Mouse (Mus musculus): ENCODE measurements at regions not wholly inside any gene's neighbourhood (a gene's known extent, or its start where the extent isn't known, plus 50 kb on each side); places are given as distances from the start of the nearest gene placed in this dataset.
A peak's percentile ranks its signal among the peaks of the same experiment; 100 is the strongest.

- no peak for DNase-seq (ENCODE audit: low spot score in 2 of 2)
Measured at GRCm38 (mm10) chr2:45751746-45752145, 634.6 kb upstream of the Zeb2 start.

- no peak for DNase-seq (ENCODE audit: low spot score in 2 of 2)
Measured at GRCm38 (mm10) chr2:45749379-45749778, 632.2 kb upstream of the Zeb2 start.

GRCm38 (mm10) chr2:45747263-45748236, 630.4 kb upstream of the Zeb2 start:
- no peak for DNase-seq (ENCODE audit: low spot score in 2 of 2)

- DNase-seq (ENCODE audit: low spot score in 2 of 2) = no peak
Measured at GRCm38 (mm10) chr2:45746606-45747005, 629.4 kb upstream of the Zeb2 start.

GRCm38 (mm10) chr2:45736278-45736677, 619.1 kb upstream of the Zeb2 start:
- no peak for DNase-seq (ENCODE audit: low spot score in 2 of 2)

GRCm38 (mm10) chr2:45713997-45714396, 596.8 kb upstream of the Zeb2 start:
- DNase-seq (ENCODE audit: low spot score in 2 of 2) = no peak

- DNase-seq (ENCODE audit: low spot score in 2 of 2) = no peak
Measured at GRCm38 (mm10) chr2:45707026-45707425, 589.8 kb upstream of the Zeb2 start.

- peak; percentile 8 to 19 for DNase-seq (ENCODE audit: low spot score in 2 of 2)
Measured at GRCm38 (mm10) chr2:45702511-45702910, 585.3 kb upstream of the Zeb2 start.

GRCm38 (mm10) chr2:45700578-45700977, 583.4 kb upstream of the Zeb2 start:
- DNase-seq (ENCODE audit: low spot score in 2 of 2) = no peak

- DNase-seq (ENCODE audit: low spot score in 2 of 2) = no peak
Measured at GRCm38 (mm10) chr2:45693291-45694020, 576.3 kb upstream of the Zeb2 start.

- no peak for DNase-seq (ENCODE audit: low spot score in 2 of 2)
Measured at GRCm38 (mm10) chr2:45692819-45693218, 575.6 kb upstream of the Zeb2 start.

- no peak for DNase-seq (ENCODE audit: low spot score in 2 of 2)
Measured at GRCm38 (mm10) chr2:45688996-45689395, 571.8 kb upstream of the Zeb2 start.

GRCm38 (mm10) chr2:45681251-45681650, 564.1 kb upstream of the Zeb2 start:
- no peak for DNase-seq (ENCODE audit: low spot score in 2 of 2)

- no peak for DNase-seq (ENCODE audit: low spot score in 2 of 2)
Measured at GRCm38 (mm10) chr2:45679101-45679895, 562.1 kb upstream of the Zeb2 start.

GRCm38 (mm10) chr2:45678685-45679084, 561.5 kb upstream of the Zeb2 start:
- no peak for DNase-seq (ENCODE audit: low spot score in 2 of 2)

GRCm38 (mm10) chr2:45675776-45676175, 558.6 kb upstream of the Zeb2 start:
- DNase-seq (ENCODE audit: low spot score in 2 of 2) = no peak

GRCm38 (mm10) chr2:45656011-45656410, 538.8 kb upstream of the Zeb2 start:
- no peak for DNase-seq (ENCODE audit: low spot score in 2 of 2)

- no peak for DNase-seq (ENCODE audit: low spot score in 2 of 2)
Measured at GRCm38 (mm10) chr2:45654693-45655092, 537.5 kb upstream of the Zeb2 start.

GRCm38 (mm10) chr2:45652977-45653376, 535.8 kb upstream of the Zeb2 start:
- no peak for DNase-seq (ENCODE audit: low spot score in 2 of 2)

- DNase-seq (ENCODE audit: low spot score in 2 of 2) = no peak
Measured at GRCm38 (mm10) chr2:45650271-45650985, 533.2 kb upstream of the Zeb2 start.

GRCm38 (mm10) chr2:45647846-45648245, 530.7 kb upstream of the Zeb2 start:
- no peak for DNase-seq (ENCODE audit: low spot score in 2 of 2)
